Mouse (Mus musculus): Measurements from ENCODE around the gene Apobec3. TPM values are rescaled to one million over a fixed set of nuclear protein-coding genes. Genes with fewer than 3 reads are reported as not detected.

The Apobec3 gene
- total RNA-seq, 4 experiments from 2014 or later, result 4.3 to 8.1 (median 6.0) TPM

GRCm38 (mm10) chr15:79950250-79951025, 59.0 kb downstream of the Apobec3 start:
- DNase-seq (ENCODE audit: low spot score in 2 of 2), result no peak

- no peak for DNase-seq (ENCODE audit: low spot score in 2 of 2)
Observed at GRCm38 (mm10) chr15:79951226-79951625, 59.8 kb downstream of the Apobec3 start.

GRCm38 (mm10) chr15:79951730-79952503, 60.5 kb downstream of the Apobec3 start:
- DNase-seq (ENCODE audit: low spot score in 2 of 2), result no peak

DNA sequence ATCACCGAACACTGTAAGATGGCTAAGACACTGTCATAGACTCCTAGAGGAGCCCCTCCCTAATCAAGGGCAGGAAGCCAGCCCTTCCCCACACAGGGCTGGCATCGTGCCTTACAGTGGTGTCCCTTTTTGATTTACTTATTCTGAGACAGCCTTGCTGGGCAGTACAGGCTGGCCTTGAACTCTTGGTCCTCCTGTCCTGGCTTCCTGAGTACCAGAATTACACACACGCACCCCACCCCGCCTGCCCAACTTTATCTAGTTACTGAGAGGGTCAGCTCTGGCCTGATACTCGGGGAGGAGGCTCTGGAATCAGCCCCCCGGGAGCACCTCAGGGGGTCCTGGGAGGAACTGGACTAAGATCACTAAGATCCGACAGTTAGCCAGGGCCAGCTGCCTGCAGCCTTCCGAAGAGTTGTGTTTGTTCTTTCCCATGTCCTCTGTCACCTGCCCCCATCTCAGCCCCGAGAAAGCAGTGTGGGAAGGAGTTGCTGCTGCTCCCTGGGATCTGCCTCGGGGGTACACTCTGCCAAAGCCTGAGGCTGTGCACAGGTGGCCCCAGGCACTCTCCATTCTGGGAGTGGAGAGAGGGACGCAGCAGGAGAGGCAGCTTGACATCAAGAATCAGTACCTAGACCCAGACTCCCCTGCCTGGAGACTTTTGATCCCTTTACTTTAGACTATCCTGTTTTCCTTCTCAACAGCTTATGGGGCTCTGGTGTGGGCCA, 61.2 kb downstream of the Apobec3 start:
- DNase-seq (ENCODE audit: low spot score in 2 of 2), result no peak

- DNase-seq (ENCODE audit: low spot score in 2 of 2), result no peak
Observed at GRCm38 (mm10) chr15:79953470-79953869, 62.0 kb downstream of the Apobec3 start.

GRCm38 (mm10) chr15:79956559-79956958, 65.1 kb downstream of the Apobec3 start:
- no peak for DNase-seq (ENCODE audit: low spot score in 2 of 2)

DNA sequence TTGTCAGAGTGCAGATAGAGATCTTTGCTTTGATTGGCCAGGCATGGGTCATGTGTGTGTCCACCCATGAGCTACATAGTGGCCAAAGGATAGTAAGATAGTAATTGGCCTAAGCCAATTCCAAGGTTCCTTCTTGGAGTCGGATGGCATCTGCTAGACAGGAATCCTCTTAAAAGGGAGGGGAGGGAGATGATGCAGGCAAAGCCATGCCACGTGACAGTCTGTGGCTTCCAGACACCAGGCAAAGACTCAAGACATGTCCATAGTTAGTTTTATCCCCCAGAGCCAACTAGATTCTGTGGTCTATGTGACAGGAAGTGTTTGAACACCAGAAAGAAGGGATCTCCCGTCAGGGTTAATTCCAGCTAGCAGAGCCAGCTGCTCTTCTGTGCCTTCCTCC, 67.0 kb downstream of the Apobec3 start:
- DNase-seq (ENCODE audit: low spot score in 2 of 2), result no peak

DNA sequence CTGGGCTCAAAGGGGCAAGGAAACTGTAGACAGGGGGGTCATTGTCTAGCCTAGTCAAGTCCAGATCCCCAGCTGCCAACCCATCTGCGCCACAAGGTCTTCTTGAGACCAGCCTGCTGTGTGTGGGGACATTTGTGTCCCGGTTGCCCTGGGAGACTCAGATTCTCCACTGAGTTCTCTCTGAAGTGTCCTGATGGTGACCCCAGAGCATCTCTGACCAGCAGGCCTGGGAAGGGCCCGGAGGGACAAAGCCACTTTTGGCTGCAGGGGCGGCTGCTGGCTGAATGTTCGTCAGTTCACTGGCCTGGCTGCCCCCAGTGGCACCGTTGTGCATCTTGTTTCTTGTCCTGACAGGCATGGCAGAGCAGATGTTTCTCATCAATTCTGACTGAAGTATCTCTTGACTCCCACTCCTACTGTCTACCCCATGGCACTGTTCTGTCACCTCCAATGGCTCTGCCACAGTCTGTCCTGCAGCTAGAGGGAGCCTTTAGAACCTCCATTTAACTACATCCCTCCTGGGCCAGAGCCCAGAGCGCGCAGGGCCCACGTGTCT, 70.0 kb downstream of the Apobec3 start:
- no peak for DNase-seq (ENCODE audit: low spot score in 2 of 2)

DNA sequence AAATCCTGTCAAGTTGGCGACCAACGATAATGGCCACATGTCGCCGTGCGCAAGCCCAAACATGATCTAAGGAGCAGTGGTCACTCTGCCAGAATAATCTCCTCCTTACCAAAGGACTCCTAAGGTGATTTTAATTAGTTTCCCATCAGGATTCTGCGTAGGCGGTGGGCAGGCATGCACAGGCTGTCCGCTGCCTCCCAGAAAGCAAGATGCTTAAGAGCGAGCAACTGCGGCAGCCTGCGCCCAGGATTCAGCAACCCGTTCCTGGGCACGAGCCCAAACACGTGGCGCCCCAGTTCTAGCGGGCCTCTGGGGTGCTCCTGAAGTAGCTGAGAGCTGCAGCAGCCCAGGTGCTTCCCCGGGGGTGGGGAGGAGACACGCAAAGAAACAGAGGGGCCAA, 71.2 kb downstream of the Apobec3 start:
- peak in 1 of 2 experiments; percentile 50 for DNase-seq (ENCODE audit: low spot score in 2 of 2)

DNA sequence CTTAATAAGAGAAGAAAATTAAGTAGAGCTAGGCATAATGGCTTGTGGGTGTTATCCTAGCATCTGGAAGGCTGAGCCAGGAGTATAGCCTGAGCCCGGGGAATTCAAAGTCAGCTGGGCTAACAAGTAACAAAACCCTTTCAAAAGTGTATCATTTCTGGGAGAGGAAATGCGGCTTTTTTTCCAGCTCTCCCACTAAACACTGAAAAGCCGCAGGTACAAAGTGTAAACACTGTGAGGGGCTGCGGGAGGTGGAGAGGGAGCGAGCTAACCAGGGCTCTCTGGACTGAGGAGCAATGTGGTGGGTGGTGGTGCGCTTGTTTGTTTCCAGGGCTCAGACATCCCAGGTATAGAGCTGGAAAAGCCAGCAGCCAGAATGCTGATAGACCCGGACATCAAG, 72.9 kb downstream of the Apobec3 start:
- no peak for DNase-seq (ENCODE audit: low spot score in 2 of 2)

Other genes starting within 250 kb of the Apobec3 start
- 10 to 100 TPM; 10.4 to 11.4 (median 10.6) TPM for gene Fam227a, start 232.7 kb upstream of the Apobec3 start, total RNA-seq (2022)
- 10 to 100 TPM; 42.9 to 48.2 (median 46.4) TPM for gene Cby1, start 232.5 kb upstream of the Apobec3 start, total RNA-seq (2022)
- gene Tomm22, start 220.8 kb upstream of the Apobec3 start, total RNA-seq (2022), result 100 to 1,000 TPM in 2 of 4 experiments, 10 to 100 TPM in 2; 87.9 to 109 (median 103) TPM
- 10 to 100 TPM; 56.0 to 62.3 (median 60.6) TPM for gene Josd1, start 203.7 kb upstream of the Apobec3 start, total RNA-seq (2022)
- 10 to 100 TPM; 48.5 to 60.5 (median 55.9) TPM for gene Gtpbp1, start 200.8 kb upstream of the Apobec3 start, total RNA-seq (2022)
- 10 to 100 TPM; 50.4 to 71.2 (median 63.2) TPM for gene Sun2, start 149.1 kb upstream of the Apobec3 start, total RNA-seq (2022)
- 10 to 100 TPM; 49.3 to 56.8 (median 52.9) TPM for gene Dnal4, start 113.8 kb upstream of the Apobec3 start, total RNA-seq (2022)
- gene Nptxr, start 86.9 kb upstream of the Apobec3 start, total RNA-seq (2022), result 100 to 1,000 TPM; 506 to 553 (median 527) TPM
- 10 to 100 TPM; 14.8 to 25.9 (median 19.3) TPM for gene Npcd, start 57.4 kb upstream of the Apobec3 start, total RNA-seq (2022)
- gene Cbx6, start 57.0 kb upstream of the Apobec3 start, total RNA-seq (2022), result 100 to 1,000 TPM; 293 to 319 (median 310) TPM
- 10 to 100 TPM; 51.4 to 59.9 (median 55.5) TPM for gene Cbx7, start 79.5 kb downstream of the Apobec3 start, total RNA-seq (2022)
- 10 to 100 TPM; 26.4 to 31.9 (median 28.1) TPM for gene Pdgfb, start 123.3 kb downstream of the Apobec3 start, total RNA-seq (2022)
- 100 to 1,000 TPM; 430 to 460 (median 440) TPM for gene Syngr1, start 199.7 kb downstream of the Apobec3 start, total RNA-seq (2022)
- gene Rpl3, start 200.2 kb downstream of the Apobec3 start, total RNA-seq (2022), result 100 to 1,000 TPM; 506 to 560 (median 527) TPM
- gene Tab1, start 241.5 kb downstream of the Apobec3 start, total RNA-seq (2022), result 10 to 100 TPM; 24.4 to 30.0 (median 26.9) TPM